Mouse (Mus musculus): ENCODE data around the gene Kdf1. TPM values are rescaled to one million over a fixed set of nuclear protein-coding genes. Genes with fewer than 3 reads are reported as not detected.
"Not testable (repeated sequence)": the region's sequence is repeated elsewhere in the genome, so short reads cannot be mapped to it uniquely, and the experiment has no call there.

Kdf1 gene
- total RNA-seq, 2 experiments from 2014 or later = 0.20 to 0.35 TPM

GRCm38 (mm10) chr4:133496738-133497445 lies 21.9 kb upstream of the Kdf1 start:
- no peak for DNase-seq

- peak in 1 of 2 experiments; percentile 38 for DNase-seq
Measured at GRCm38 (mm10) chr4:133497461-133498159, 21.2 kb upstream of the Kdf1 start.

DNA sequence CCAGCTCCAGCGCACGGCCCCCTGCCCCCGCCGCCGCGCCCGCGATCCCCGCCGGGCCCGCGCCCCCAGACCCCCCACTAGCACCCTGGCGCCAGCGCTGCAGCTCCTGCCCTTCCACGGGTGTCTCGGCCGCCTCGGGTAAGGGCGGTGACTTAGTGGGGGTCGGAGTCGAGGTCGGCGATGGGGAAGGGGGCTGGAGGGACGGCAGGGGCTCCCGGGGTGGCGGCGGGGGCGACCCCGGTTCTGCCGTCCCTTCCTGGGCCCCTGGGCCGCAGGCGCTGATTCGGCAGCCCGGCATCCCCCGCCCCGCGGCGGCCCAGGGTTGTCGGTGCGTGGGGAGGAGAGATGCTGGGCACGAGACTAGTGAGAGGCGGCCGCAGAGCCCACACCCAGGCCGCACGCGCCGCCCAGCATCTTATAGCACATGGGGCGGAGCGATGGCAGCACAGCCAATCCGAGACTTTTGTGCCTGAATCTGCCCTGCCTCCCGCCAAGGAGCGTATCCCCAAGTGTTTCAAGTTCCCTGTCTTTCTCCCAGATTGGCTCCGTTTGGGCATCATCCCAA lies 20.5 kb upstream of the Kdf1 start, which contains the start of gene Trnp1:
TSS of gene Trnp1 (minus strand) at position 391 of the 565 bp plus-strand sequence.
- peak; percentile 83 to 84 for DNase-seq

DNA sequence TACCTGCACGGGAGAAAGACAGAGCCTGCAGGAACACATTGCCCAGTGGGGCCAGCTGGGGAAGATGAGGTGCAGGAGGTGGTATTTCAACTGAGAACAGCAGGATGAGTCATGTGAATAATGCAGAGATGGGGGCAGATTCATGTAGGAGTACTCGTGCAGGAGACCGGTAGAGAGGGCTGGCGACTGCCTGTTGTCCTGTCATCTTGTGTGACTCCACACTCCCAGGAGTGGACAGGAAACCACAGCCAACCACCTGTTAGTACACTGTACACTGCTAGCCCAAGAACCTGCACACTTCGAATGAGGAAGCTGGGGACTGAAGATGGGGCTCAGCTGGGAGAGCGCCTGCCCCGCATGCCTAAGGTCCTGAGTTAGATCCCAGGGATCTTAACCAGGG lies 17.2 kb upstream of the Kdf1 start:
- no peak for DNase-seq

- DNase-seq = no peak
Measured at GRCm38 (mm10) chr4:133504300-133504699, 14.5 kb upstream of the Kdf1 start.

- DNase-seq = no peak
Measured at GRCm38 (mm10) chr4:133504755-133505485, 13.8 kb upstream of the Kdf1 start.

DNA sequence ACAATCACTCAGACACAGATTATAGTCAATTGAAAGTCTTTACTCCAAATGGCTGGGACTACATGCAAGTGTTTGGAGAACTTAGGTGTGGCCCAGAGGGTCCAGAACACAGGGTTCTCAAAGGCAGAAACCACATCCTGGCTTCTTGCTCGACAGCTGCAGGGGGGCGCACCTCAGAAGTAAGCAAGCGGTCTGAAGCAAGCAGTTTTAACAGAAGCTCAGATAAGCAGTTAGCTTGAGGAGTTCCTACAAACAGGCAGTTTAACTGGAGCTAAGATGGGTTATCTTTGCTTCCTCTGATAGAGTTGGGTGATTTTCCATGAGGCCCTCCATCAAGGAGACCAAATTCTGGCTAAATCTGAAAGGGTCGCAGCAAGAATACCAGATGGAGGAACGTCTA lies 12.2 kb upstream of the Kdf1 start:
- DNase-seq = no peak

DNA sequence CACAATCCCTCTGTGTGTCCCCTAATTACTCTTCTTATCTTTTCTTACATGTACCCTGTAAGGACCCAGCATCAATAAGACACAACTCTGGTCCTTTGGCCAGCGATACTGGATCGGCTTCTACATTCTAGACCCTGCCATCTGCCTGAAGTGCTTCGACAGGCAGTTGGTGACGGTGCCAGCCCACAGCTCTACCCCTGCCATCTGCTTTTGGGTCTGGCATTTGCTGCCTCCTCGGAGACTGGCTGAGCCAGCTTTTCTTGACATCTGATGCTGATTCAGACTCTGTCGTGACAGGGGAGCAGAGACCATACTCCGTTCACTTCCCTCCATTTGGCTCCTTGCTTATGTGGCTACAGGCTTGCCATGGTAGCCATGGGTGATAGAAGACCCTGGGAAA lies 9.8 kb upstream of the Kdf1 start:
- peak; percentile 67 to 75 for DNase-seq

GRCm38 (mm10) chr4:133511050-133511449 lies 7.7 kb upstream of the Kdf1 start:
- no peak for DNase-seq

DNA sequence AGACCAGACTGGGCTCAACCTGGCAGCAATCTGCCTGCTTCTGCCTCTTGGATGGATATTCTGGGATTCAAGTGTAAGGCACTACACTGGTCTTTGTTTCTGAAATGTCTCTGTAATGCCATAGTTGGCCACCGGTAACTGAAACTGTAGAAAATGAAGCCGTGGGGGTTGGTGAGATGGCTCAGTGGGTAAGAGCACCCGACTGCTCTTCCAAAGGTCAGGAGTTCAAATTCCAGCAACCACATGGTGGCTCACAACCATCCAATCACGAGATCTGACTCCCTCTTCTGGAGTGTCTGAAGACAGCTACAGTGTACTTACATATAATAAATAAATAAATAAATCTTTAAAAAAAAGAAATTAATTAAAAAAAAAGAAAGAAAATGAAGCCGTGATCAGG lies 6.3 kb upstream of the Kdf1 start:
- DNase-seq = not testable (repeated sequence)

DNA sequence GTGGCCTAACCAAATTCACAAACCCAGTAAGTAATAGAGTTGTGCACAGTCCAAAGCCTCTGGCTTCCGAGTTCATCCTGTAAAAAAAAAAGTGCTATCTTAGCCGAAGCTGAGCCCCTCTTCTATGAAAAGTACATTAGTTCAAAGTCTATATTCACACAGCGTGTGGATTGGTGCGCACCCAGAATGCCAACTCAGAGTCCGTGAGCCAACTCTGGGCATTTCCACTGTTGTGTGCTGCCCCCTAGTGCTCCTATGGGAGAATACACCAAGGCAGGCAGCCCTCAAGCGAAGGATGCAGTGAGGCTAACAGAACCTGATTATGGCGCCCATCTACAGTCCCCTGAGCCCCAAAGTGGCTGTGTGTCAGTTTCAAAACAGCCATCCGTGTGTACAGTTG lies 5.8 kb upstream of the Kdf1 start:
- peak; percentile 74 to 78 for DNase-seq

DNA sequence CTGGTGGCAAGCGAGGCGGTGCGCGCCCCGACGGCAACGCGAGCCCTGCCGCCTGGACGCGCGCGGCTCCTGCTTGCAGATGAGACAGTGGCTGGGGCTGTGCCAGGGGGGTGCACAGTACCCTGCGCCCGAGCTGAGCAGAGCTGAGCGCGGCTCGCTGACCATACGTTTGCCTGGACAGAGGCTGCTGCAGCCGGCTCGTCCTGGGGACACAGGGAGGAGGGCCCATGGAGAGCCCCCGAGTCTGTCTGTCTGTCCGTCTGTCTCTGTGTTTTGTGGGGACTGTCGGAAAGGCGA lies 554 bp downstream of the Kdf1 start:
- DNase-seq = no peak

- no peak for DNase-seq
Measured at GRCm38 (mm10) chr4:133521502-133521901, 2.7 kb downstream of the Kdf1 start.

- no peak for DNase-seq
Measured at GRCm38 (mm10) chr4:133527788-133528187, 9.0 kb downstream of the Kdf1 start.

GRCm38 (mm10) chr4:133532777-133533176 lies 14.0 kb downstream of the Kdf1 start:
- no peak for DNase-seq

GRCm38 (mm10) chr4:133536081-133536480 lies 17.3 kb downstream of the Kdf1 start:
- DNase-seq = no peak

DNA sequence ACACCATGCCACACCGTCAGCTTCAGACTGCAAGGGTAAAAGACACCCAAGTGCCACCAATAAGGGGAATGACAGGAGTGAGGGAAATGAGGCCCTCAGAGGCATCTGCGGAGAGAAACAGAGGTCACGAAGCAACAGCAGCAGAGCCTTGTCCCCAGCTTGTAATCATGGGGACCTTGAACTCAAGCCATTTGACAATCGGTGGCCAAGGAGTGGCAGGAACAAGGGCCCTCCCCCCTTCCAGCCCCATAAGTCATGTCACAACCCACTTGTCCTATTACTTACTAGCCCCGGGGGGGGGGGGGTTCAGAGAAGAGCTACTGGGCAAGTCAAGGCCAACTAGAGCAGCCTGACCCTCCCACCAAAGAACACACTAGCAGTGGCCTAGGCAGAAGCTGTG lies 17.9 kb downstream of the Kdf1 start:
- DNase-seq = no peak

DNA sequence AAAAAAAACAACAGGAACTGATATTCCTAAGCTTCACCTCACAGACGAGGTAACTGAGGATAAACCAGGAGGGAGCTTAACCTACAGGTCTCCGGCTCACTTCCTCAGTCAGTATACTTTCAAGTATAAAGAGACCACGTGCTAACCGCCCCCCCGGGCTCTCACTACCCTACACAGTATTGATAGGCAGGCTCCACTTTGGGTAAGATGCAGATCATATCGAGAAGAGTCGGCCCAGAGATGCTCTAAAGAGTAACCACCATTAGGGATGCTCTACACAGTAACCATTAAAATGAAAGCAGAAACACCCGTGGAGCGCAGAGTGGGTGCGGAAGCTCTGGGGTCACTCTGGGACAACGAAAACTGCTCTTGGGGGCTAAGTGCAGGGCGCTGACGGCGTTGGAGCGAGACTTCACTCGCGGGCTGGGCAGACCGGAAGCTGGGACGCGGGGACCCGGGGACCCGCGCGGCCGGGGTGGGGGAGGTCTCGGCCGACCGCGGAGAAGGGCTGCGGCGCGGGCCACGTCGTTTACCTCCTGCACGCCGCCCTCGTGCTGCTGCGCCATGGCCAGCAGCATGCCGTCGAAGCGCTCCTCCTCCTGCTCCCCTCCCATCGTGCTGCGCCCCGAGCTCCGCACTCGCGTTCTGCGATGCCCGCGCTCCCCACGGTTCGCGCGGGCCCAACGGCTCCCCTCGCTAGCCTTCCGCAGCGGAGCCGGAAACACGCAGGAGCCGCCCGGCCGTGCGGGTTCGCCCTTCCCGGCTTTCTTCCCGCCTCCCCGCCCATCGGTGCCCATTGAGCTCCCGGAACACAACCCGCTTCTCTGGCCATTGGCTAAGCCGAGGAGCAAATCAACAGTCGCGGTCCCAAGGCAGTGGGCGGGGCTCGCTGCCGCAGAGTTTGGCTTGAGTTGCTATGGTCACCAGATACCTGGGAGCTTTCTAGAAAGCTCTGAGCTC lies 26.8 kb downstream of the Kdf1 start, which contains the start of gene Nudc:
TSS of gene Nudc (minus strand) at position 725 of the 960 bp plus-strand sequence.
- peak; percentile 95 to 96 for DNase-seq

DNA sequence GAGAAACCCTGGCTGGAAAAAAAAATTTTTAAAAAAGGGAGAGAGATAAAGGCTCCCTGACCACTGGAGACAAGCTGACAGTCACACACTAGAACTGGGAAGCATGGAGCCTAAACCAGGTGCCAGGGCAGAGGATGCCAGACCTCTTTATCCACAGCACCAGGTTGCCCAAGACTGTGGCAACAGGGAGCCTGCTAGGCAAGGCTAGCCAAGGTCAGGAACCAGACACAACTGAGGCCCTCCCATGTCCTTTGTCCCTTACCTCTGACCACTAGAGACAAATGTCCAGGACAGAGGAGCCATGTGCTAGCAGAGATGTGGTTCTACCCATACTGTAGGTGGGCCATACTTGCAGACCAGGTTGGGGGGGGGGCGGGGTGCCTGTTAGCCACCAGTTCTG lies 33.3 kb downstream of the Kdf1 start:
- no peak for DNase-seq

- DNase-seq = no peak
Measured at GRCm38 (mm10) chr4:133552768-133553447, 34.1 kb downstream of the Kdf1 start, which contains the start of gene Nr0b2. TSS of gene Nr0b2 (plus strand) at chr4:133553376.
